Mouse (Mus musculus): ENCODE measurements around the gene Pex5l. TPM values are rescaled to one million over a fixed set of nuclear protein-coding genes. Genes with fewer than 3 reads are reported as not detected.

The Pex5l gene
- polyA plus RNA-seq, 1 experiment, result 0.54 TPM

GRCm38 (mm10) chr3:32970257-32970656 lies 172.8 kb downstream of the Pex5l start:
- TF ChIP-seq CTCF (IDR thresholded peaks at IDR 0.05; ENCODE audit: borderline replicate concordance, control insufficient read depth, extremely low read depth, insufficient read depth, low read length, poor library complexity), result no peak
- TF ChIP-seq POLR2A (IDR thresholded peaks at IDR 0.05; ENCODE audit: control insufficient read depth, extremely low read depth, insufficient read depth, low read length, poor library complexity), result no peak
- Histone ChIP-seq H3K27me3 (ENCODE audit: control insufficient read depth, insufficient read depth, low read length) (no peaks in the 10 kb centered on the region), H3K4me3 (ENCODE audit: control insufficient read depth, insufficient read depth, low read length) (no peak overlapping the region), H3K4me1 (replicated peaks; ENCODE audit: control insufficient read depth, insufficient read depth, low read length) (no peaks in the 10 kb centered on the region), H3K36me3 (ENCODE audit: control insufficient read depth, insufficient read depth, low read length) (no peaks in the 10 kb centered on the region), H3K27ac (ENCODE audit: control insufficient read depth, insufficient read depth, low read length) (no peak overlapping the region)
- no peak for DNase-seq
- WGBS, result 95% methylated on average over 1 of the region's 1 CpGs

DNA sequence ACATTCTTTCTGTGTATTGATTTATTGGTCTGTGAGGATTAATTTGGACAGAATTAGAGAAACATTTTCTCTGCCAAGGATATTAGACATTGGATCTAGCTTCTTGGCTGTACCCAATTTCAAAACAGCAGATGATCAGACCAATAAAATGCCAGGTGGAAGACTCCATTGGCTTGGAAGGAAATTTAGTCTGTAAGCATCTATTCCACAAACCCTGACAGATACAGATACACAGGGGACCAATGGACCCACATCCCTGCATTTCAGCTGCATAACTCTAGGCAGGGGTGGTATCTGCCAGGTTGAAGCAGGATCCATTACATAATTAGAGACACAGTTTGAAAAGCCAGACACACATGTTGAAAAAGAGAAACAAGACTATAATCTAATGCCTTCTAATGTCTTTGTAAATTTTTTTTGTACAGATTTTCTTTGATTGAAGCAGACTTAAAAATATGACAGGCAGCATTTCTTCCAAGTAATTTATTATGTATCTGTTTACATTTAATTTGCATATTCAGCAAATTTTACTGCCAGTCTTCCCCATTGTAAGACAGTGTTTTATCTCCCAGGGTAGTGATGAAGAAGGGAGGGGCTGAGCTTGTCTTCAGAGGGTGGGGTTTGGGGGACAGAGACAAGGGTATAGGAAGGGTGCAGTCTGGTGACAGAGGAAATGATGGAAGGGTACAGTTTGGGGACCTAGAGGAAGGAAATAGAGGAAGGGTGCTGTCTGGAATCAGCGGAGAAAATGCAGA lies 174.2 kb downstream of the Pex5l start:
- H3K4me3 ChIP-seq (ENCODE audit: control insufficient read depth, insufficient read depth, low read length), result no peak overlapping the region
- TF ChIP-seq CTCF (IDR thresholded peaks at IDR 0.05; ENCODE audit: borderline replicate concordance, control insufficient read depth, extremely low read depth, insufficient read depth, low read length, poor library complexity), result no peak
- TF ChIP-seq POLR2A (IDR thresholded peaks at IDR 0.05; ENCODE audit: control insufficient read depth, extremely low read depth, insufficient read depth, low read length, poor library complexity), result no peak
- H3K36me3 ChIP-seq (ENCODE audit: control insufficient read depth, insufficient read depth, low read length), result no peaks in the 10 kb centered on the region
- no peaks in the 10 kb centered on the region for H3K27me3 ChIP-seq (ENCODE audit: control insufficient read depth, insufficient read depth, low read length)
- 47% methylated on average over 1 of the region's 1 CpGs for WGBS
- H3K4me1 ChIP-seq (replicated peaks; ENCODE audit: control insufficient read depth, insufficient read depth, low read length), result no peaks in the 10 kb centered on the region
- DNase-seq, result no peak
- no peak overlapping the region for H3K27ac ChIP-seq (ENCODE audit: control insufficient read depth, insufficient read depth, low read length)

DNA sequence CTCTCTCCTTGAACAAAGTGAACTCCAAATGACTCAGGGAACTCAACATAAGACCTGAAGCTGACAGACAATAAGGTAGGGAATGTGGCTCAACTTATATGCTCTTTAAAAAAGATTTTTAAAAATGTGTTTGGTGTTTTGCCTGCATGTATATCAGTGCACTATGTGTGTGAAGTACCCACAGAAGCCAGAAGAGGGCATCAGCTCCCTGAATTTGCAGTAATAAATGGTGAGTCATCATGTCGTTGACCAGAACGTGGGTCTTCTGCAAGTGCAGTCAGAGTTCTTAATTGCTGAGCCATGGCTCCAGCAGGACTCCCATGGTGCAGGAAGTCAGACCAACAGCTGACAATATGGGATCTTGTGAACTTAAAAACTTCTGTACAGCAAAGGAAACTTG lies 177.5 kb downstream of the Pex5l start:
- H3K4me1 ChIP-seq (replicated peaks; ENCODE audit: control insufficient read depth, insufficient read depth, low read length), result no peaks in the 10 kb centered on the region
- 5% methylated on average over 2 of the region's 2 CpGs for WGBS
- no peak overlapping the region for H3K27ac ChIP-seq (ENCODE audit: control insufficient read depth, insufficient read depth, low read length)
- DNase-seq, result no peak
- no peak for TF ChIP-seq POLR2A (IDR thresholded peaks at IDR 0.05; ENCODE audit: control insufficient read depth, extremely low read depth, insufficient read depth, low read length, poor library complexity)
- TF ChIP-seq CTCF (IDR thresholded peaks at IDR 0.05; ENCODE audit: borderline replicate concordance, control insufficient read depth, extremely low read depth, insufficient read depth, low read length, poor library complexity), result no peak
- H3K4me3 ChIP-seq (ENCODE audit: control insufficient read depth, insufficient read depth, low read length), result no peak overlapping the region
- no peaks in the 10 kb centered on the region for H3K36me3 ChIP-seq (ENCODE audit: control insufficient read depth, insufficient read depth, low read length)
- no peaks in the 10 kb centered on the region for H3K27me3 ChIP-seq (ENCODE audit: control insufficient read depth, insufficient read depth, low read length)

- 95% methylated on average over 3 of the region's 3 CpGs for WGBS
- H3K27ac ChIP-seq (ENCODE audit: control insufficient read depth, insufficient read depth, low read length), result no peak overlapping the region
- no peaks in the 10 kb centered on the region for H3K36me3 ChIP-seq (ENCODE audit: control insufficient read depth, insufficient read depth, low read length)
- H3K4me3 ChIP-seq (ENCODE audit: control insufficient read depth, insufficient read depth, low read length), result no peak overlapping the region
- TF ChIP-seq POLR2A (IDR thresholded peaks at IDR 0.05; ENCODE audit: control insufficient read depth, extremely low read depth, insufficient read depth, low read length, poor library complexity) (no peak), CTCF (IDR thresholded peaks at IDR 0.05; ENCODE audit: borderline replicate concordance, control insufficient read depth, extremely low read depth, insufficient read depth, low read length, poor library complexity) (no peak)
- DNase-seq, result no peak
- no peaks in the 10 kb centered on the region for H3K27me3 ChIP-seq (ENCODE audit: control insufficient read depth, insufficient read depth, low read length)
- H3K4me1 ChIP-seq (replicated peaks; ENCODE audit: control insufficient read depth, insufficient read depth, low read length), result no peaks in the 10 kb centered on the region
Observed at GRCm38 (mm10) chr3:32961494-32961893, 181.6 kb downstream of the Pex5l start.

GRCm38 (mm10) chr3:32951382-32951781 lies 191.7 kb downstream of the Pex5l start:
- 0% methylated on average over 1 of the region's 1 CpGs for WGBS
- no peak for DNase-seq
- Histone ChIP-seq H3K36me3 (ENCODE audit: control insufficient read depth, insufficient read depth, low read length) (no peaks in the 10 kb centered on the region), H3K27me3 (ENCODE audit: control insufficient read depth, insufficient read depth, low read length) (no peaks in the 10 kb centered on the region), H3K4me1 (replicated peaks; ENCODE audit: control insufficient read depth, insufficient read depth, low read length) (no peaks in the 10 kb centered on the region), H3K27ac (ENCODE audit: control insufficient read depth, insufficient read depth, low read length) (no peak overlapping the region), H3K4me3 (ENCODE audit: control insufficient read depth, insufficient read depth, low read length) (no peak overlapping the region)
- no peak for TF ChIP-seq POLR2A (IDR thresholded peaks at IDR 0.05; ENCODE audit: control insufficient read depth, extremely low read depth, insufficient read depth, low read length, poor library complexity)
- no peak for TF ChIP-seq CTCF (IDR thresholded peaks at IDR 0.05; ENCODE audit: borderline replicate concordance, control insufficient read depth, extremely low read depth, insufficient read depth, low read length, poor library complexity)

DNA sequence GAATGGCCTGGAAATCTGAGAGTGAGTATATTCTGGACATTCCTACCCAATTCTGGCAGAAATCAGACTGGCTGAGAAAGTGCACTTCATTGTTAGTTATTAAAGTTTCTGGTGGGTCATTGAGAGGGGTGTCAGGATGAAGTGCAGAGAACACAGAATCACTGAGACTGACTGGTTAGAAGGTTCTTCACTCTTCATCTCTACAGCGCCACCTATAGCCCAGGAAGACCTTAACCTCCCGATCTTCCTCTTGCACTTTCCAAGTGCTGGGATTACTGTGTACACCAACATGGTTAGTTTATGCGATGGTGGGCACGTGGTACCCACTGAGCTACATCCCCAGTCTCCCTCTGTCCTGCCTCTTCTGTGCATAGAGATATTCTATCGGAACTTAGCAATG lies 195.6 kb downstream of the Pex5l start:
- Histone ChIP-seq H3K4me3 (ENCODE audit: control insufficient read depth, insufficient read depth, low read length) (no peak overlapping the region), H3K27ac (ENCODE audit: control insufficient read depth, insufficient read depth, low read length) (no peak overlapping the region), H3K36me3 (ENCODE audit: control insufficient read depth, insufficient read depth, low read length) (no peaks in the 10 kb centered on the region), H3K4me1 (replicated peaks; ENCODE audit: control insufficient read depth, insufficient read depth, low read length) (no peaks in the 10 kb centered on the region), H3K27me3 (ENCODE audit: control insufficient read depth, insufficient read depth, low read length) (no peaks in the 10 kb centered on the region)
- 94% methylated on average over 5 of the region's 5 CpGs for WGBS
- DNase-seq, result no peak
- TF ChIP-seq CTCF (IDR thresholded peaks at IDR 0.05; ENCODE audit: borderline replicate concordance, control insufficient read depth, extremely low read depth, insufficient read depth, low read length, poor library complexity), result no peak
- no peak for TF ChIP-seq POLR2A (IDR thresholded peaks at IDR 0.05; ENCODE audit: control insufficient read depth, extremely low read depth, insufficient read depth, low read length, poor library complexity)

Measured in thymus, adult 2 months (tissue).